Mouse (Mus musculus) midbrain, embryonic 12.5 days (tissue): ENCODE data around the gene Lkaaear1. TPM values are rescaled to one million over a fixed set of nuclear protein-coding genes. Genes with fewer than 3 reads are reported as not detected.

Source experiments
- ATAC-seq: fragments of 200-750 bp; cut with Nextera tagmentation; 2 replicates; pipeline ENCODE4 v1.8.0; 2017; ENCODE audit warnings: low read depth, moderate TSS enrichment, moderate library complexity; ENCODE audit not compliant: low FRiP score
- H3K27ac ChIP-seq: fragments of 300-500 bp; sonication (generic); replicated peaks from 2 replicates; pipeline ENCODE4 v1.5.1; 2016; ENCODE audit warnings: mild to moderate bottlenecking
- H3K27me3 ChIP-seq: fragments of 300-500 bp; sonication (generic); 2 replicates; pipeline ENCODE4 v1.6.1; 2016; ENCODE audit warnings: mild to moderate bottlenecking
- H3K36me3 ChIP-seq: fragments of 300-500 bp; sonication (generic); 2 replicates; pipeline ENCODE4 v1.6.1; 2016
- H3K4me1 ChIP-seq: fragments of 300-500 bp; sonication (generic); 2 replicates; pipeline ENCODE4 v1.6.1; 2016
- H3K4me2 ChIP-seq: fragments of 300-500 bp; sonication (generic); replicated peaks from 2 replicates; pipeline ENCODE4 v1.6.1; 2016; ENCODE audit warnings: mild to moderate bottlenecking, moderate library complexity
- H3K4me3 ChIP-seq: fragments of 300-500 bp; sonication (generic); 2 replicates; pipeline ENCODE4 v1.5.1; 2016; ENCODE audit warnings: mild to moderate bottlenecking
- H3K9ac ChIP-seq: fragments of 300-500 bp; sonication (generic); replicated peaks from 2 replicates; pipeline ENCODE4 v1.6.1; 2016; ENCODE audit warnings: mild to moderate bottlenecking, moderate library complexity
- H3K9me3 ChIP-seq: fragments of 300-500 bp; sonication (generic); 2 replicates; pipeline ENCODE4 v1.6.1; 2016; ENCODE audit warnings: mild to moderate bottlenecking
- WGBS: fragments of 180-500 bp; shearing (Covaris S2); methylation state at CpG from one replicate; pipeline ENCODE4 v1.1.7; 2016; 5-methylcytosine and 5-hydroxymethylcytosine counted together
- polyA plus RNA-seq: library from polyadenylated mRNA; unstranded; fragments of >200 nt; fragmentation: Nextera tagmentation; extraction: Ambion mirVana; gene quantifications from 2 replicates; pipeline ENCODE4 v1.2.1, GENCODE M21; 2016

Lkaaear1 gene
- polyA plus RNA-seq, 1 experiment from 2014 or later: not detected

DNA sequence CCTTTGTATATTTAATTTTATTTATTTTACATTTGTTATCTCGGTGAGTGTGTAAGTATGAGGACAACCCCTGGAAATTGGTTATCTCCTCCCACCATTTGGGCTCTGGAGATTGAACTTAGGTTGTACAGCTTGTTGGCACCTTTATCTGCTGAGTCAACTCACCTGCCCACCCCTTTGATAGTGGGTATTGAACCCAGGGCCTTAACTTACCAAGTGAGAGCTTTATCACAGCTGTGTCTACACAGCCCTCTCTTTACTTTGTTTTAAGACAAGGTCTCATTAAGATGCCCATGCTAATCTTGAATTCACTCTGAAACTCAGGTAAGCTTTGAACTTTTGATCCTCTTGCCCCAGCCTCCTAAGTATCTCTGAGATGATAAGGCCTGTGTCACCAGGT lies 16.3 kb downstream of the Lkaaear1 start:
- Histone ChIP-seq H3K4me1 (peaks cover 16% of the 10 kb centered on the region), H3K9ac (no peak overlapping the region), H3K4me3 (no peak overlapping the region), H3K4me2 (no peak overlapping the region), H3K27ac (no peak overlapping the region), H3K9me3 (no peaks in the 10 kb centered on the region), H3K27me3 (peaks cover 4% of the 10 kb centered on the region; the same call in 1 of the 2 replicates), H3K36me3 (peaks cover 13% of the 10 kb centered on the region)
- no peak for ATAC-seq
- 91% methylated on average over 1 of the region's 1 CpGs for WGBS

DNA sequence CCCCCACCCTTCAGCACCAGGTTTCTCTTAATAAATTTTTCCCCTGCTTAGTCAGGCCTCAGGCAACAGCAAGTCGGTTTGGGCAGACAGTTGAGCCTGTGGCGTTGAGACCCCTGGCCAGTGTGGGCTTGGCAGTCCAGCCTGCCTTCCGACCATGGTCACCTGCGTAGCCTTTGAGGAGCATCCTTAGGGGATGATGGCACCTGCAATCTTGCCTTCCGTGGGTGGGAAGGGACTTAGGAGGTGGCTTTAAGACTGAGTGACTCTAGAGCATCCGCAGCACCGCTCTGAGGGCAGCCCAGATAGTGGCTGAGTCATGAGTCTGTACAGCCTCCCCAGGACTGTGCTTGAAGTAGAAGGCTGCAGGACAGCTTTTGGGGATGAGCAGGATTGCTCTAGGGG lies 17.5 kb downstream of the Lkaaear1 start:
- ATAC-seq: peak; percentile 14; the same call in 1 of the 2 replicates
- 13% methylated on average over 7 of the region's 7 CpGs for WGBS
- Histone ChIP-seq H3K9ac (peak overlapping the region; percentile 83), H3K4me1 (peaks cover 23% of the 10 kb centered on the region), H3K4me2 (peak overlapping the region; percentile 71), H3K27me3 (peaks cover 4% of the 10 kb centered on the region; the same call in 1 of the 2 replicates), H3K4me3 (peak overlapping the region; percentile 67), H3K9me3 (no peaks in the 10 kb centered on the region), H3K36me3 (0 out of 2 replicates have a peak, but pooled peaks cover under 1% of the 10 kb centered on the region), H3K27ac (peak overlapping the region; percentile 42; the same call in 1 of the 2 replicates)

DNA sequence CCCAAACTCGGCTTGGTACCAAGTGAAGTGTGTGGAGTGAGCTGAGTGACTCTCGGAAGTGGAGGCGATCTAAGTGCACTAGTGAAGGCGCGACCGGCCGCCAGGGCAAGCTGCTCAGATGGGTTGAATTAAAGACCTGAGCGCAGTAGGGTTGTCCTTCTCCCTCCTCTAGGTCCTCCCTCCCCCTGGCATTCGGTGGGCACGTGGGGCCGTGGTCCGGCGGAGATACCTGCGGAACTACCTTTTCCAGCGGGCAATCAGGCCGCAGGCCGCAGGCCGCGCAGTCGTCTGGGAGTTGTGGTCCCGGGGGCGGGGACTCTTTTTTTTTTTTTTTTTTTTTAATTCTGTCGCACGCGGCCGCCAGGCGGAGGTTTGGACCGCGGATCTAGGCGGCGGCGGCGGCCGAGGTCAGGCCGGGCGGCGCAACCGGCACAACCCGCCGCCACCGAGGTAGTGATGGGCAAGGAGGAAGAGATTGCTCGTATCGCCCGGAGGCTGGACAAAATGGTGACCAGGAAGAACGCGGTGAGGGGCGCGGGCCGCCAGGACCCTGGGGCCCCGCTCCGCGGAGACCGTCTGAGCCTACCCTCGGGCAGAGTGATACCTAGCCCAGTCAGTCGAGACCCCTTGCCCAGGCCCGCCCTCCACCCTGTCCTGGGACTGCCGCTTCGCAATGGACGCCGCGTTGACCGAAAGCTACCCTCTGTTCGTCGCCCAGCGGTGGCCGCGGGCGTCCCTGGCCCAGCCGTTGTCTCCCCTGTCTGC lies 18.1 kb downstream of the Lkaaear1 start, which contains the start of gene Tcea2:
Gene Tcea2 (plus strand): TSS at position 360 of the 765 bp plus-strand sequence.
- peak within 1 kb of the TSS; percentile 42 for H3K27ac ChIP-seq
- H3K9ac ChIP-seq: peak within 1 kb of the TSS; percentile 83
- ATAC-seq: peak; percentile 68

DNA sequence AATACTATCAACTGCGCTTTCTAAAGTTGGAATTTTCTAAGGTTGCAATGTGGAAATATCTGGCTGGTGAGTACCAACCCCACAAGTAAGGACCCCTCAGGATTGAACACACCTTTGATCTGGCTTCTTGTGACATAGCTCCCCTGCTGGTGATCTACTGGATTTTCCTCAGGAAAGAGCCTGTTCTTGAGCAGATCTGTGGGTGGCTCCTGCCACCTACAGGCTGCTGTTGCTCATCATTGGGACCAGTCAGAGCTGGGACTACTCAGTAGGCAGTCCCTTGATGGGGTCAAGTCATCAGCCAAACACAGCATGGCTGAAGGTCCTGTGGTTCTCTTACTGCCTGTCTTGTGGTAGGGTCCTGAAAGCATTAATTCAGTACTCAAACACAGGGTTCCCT lies 19.5 kb downstream of the Lkaaear1 start:
- no peak overlapping the region for H3K4me2 ChIP-seq
- WGBS: 45% methylated on average over 1 of the region's 1 CpGs
- H3K9ac ChIP-seq: no peak overlapping the region
- peak; percentile 49 for ATAC-seq
- H3K27me3 ChIP-seq: peaks cover 13% of the 10 kb centered on the region
- peaks cover 33% of the 10 kb centered on the region for H3K4me1 ChIP-seq
- H3K27ac ChIP-seq: no peak overlapping the region
- H3K36me3 ChIP-seq: no peaks in the 10 kb centered on the region
- H3K9me3 ChIP-seq: no peaks in the 10 kb centered on the region
- H3K4me3 ChIP-seq: no peak overlapping the region

More for the DNA sequence above, 18.1 kb downstream of the Lkaaear1 start, which contains the start of gene Tcea2:
- Histone ChIP-seq H3K9me3 (no peaks in the 10 kb centered on the region), H3K4me1 (peaks cover 29% of the 10 kb centered on the region), H3K4me2 (peak within 1 kb of the TSS; percentile 71), H3K36me3 (no peaks in the 10 kb centered on the region), H3K27me3 (peaks cover 4% of the 10 kb centered on the region; the same call in 1 of the 2 replicates), H3K4me3 (peak within 1 kb of the TSS; percentile 67)
- under 1% methylated on average over 64 of the region's 69 CpGs for WGBS

DNA sequence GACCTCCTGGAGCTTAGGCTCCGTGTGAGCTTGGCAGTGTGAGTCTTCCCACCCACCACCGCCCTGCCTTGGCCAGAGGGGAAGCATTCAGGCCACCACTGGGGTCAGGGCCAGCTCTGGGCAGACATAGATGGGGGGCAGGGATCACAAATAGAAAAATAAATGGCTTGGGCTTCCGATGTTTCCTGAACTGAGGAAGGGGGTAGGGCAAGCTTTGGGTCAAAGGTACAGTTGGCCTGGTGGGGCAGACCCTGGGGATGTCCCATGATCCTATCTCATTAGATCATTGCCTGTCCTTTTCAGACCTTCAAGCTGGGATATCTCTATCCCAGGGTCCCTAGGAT lies 20.5 kb downstream of the Lkaaear1 start:
- Histone ChIP-seq H3K9ac (no peak overlapping the region), H3K4me1 (peaks cover 35% of the 10 kb centered on the region), H3K27me3 (peaks cover 23% of the 10 kb centered on the region), H3K36me3 (no peaks in the 10 kb centered on the region), H3K27ac (no peak overlapping the region), H3K9me3 (no peaks in the 10 kb centered on the region), H3K4me2 (no peak overlapping the region), H3K4me3 (no peak overlapping the region)
- ATAC-seq: no peak
- WGBS: 63% methylated on average over 3 of the region's 3 CpGs

DNA sequence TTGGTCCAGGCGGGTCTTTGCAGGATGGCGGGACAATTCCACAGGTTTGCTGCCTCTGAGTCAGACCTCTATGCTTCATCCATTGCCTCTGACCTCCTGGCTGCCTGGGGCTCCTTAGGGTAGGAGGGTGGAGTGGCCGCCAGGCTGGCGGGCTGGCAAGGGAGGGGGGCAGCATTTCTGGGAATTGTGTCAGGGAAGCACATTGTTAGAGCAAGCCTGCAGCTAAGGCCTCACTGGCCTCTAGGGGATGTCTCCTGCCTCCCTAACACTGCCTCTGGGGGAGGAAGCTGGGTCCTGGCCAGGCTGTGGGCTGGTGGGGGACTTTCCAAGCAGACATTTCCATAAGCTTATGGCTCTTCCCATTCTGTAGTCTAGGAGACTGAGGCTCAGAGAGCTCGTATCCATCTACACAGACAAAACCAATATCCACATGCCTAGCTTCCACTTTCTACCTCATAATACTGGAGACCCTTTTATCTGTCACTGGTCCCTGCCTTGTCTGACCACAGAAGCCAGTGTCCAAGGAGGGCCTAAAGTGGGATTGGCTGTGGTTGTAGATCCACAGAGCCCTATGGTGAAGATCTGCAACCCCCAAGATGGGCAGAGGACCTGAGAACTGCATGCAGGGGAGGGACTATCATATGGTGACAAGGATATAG lies 21.0 kb downstream of the Lkaaear1 start:
- H3K27ac ChIP-seq: peak overlapping the region; percentile 30; the same call in 1 of the 2 replicates
- H3K9me3 ChIP-seq: no peaks in the 10 kb centered on the region
- H3K9ac ChIP-seq: 0 out of 2 replicates have a peak overlapping the region, but pooled peaks have one; percentile 2
- H3K4me1 ChIP-seq: peaks cover 35% of the 10 kb centered on the region
- no peak for ATAC-seq
- WGBS: 58% methylated on average over 5 of the region's 5 CpGs
- H3K4me2 ChIP-seq: no peak overlapping the region
- no peak overlapping the region for H3K4me3 ChIP-seq
- no peaks in the 10 kb centered on the region for H3K36me3 ChIP-seq
- peaks cover 28% of the 10 kb centered on the region for H3K27me3 ChIP-seq

DNA sequence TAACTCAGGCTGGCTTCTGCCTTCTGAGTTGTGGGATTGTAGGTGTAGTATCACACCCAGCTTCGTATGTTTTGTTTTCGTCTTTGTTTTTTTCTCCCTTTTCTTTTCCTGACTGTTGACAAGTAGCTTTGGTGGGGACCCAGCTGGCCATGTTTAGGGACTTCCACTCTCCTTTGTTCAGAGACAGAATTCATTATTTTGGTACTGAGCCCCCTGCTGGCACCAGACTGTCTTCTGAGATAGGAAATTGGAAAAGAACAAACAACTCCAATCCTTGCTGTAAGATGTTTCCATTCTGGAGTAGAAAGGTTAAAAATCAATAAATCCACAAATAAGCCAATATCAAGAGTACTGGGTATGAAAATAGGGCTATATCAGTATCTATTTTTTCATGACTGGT lies 21.8 kb downstream of the Lkaaear1 start:
- H3K36me3 ChIP-seq: no peaks in the 10 kb centered on the region
- ATAC-seq: no peak
- WGBS: 47% methylated on average over 2 of the region's 2 CpGs
- peaks cover 38% of the 10 kb centered on the region for H3K4me1 ChIP-seq
- no peak overlapping the region for H3K4me3 ChIP-seq
- no peak overlapping the region for H3K9ac ChIP-seq
- peaks cover 36% of the 10 kb centered on the region for H3K27me3 ChIP-seq
- H3K4me2 ChIP-seq: no peak overlapping the region
- H3K9me3 ChIP-seq: no peaks in the 10 kb centered on the region
- 0 out of 2 replicates have a peak overlapping the region, but pooled peaks have one; percentile 27 for H3K27ac ChIP-seq

DNA sequence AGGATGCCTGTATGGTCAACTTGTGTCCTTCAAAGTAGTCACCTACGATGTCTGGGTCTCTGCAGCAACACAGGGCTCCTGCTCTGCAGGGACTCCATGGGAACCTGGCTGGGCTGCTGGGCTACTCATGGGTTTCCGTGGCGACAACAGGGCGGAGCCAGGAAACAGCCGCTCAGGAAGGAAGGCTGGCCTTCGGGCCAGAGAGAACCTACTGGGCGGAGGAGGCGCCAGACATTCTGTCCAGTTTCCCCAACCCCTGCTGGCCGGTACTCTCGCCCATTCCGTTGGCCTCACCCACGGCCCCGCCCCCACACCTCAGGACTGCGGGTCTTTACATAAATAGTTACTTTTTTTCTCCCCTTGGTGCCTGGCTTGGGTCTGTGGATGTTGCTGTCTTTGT lies 22.8 kb downstream of the Lkaaear1 start:
- H3K9ac ChIP-seq: no peak overlapping the region
- peaks cover 42% of the 10 kb centered on the region for H3K27me3 ChIP-seq
- H3K4me1 ChIP-seq: peaks cover 40% of the 10 kb centered on the region
- ATAC-seq: peak; percentile 12; the same call in 1 of the 2 replicates
- H3K9me3 ChIP-seq: no peaks in the 10 kb centered on the region
- H3K27ac ChIP-seq: 0 out of 2 replicates have a peak overlapping the region, but pooled peaks have one; percentile 27
- H3K4me3 ChIP-seq: no peak overlapping the region
- no peaks in the 10 kb centered on the region for H3K36me3 ChIP-seq
- peak overlapping the region; percentile 38 for H3K4me2 ChIP-seq
- WGBS: 4% methylated on average over 14 of the region's 14 CpGs

DNA sequence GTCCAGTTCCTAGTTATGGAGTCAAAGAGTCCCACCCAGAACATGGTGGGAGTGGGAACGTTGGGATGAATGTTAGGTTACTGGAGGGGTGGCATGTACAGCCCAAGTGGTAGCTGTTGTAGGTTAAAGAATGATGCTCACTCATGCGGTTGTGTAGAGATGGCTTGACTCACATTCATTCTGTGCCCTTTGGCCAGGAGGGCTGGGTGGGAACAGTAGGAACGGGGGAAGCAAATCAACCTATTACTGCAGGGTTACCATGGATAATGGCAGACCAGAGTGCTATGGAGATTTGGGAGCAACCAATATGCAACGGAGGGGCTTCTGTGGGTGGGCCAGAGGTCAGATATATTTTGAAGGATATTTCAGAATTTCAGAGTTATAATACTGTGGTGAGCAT lies 23.3 kb downstream of the Lkaaear1 start:
- Histone ChIP-seq H3K36me3 (no peaks in the 10 kb centered on the region), H3K4me3 (no peak overlapping the region), H3K9ac (no peak overlapping the region), H3K4me2 (no peak overlapping the region), H3K9me3 (no peaks in the 10 kb centered on the region), H3K27ac (no peak overlapping the region), H3K4me1 (peaks cover 43% of the 10 kb centered on the region), H3K27me3 (peaks cover 47% of the 10 kb centered on the region)
- 75% methylated on average over 4 of the region's 4 CpGs for WGBS
- no peak for ATAC-seq

DNA sequence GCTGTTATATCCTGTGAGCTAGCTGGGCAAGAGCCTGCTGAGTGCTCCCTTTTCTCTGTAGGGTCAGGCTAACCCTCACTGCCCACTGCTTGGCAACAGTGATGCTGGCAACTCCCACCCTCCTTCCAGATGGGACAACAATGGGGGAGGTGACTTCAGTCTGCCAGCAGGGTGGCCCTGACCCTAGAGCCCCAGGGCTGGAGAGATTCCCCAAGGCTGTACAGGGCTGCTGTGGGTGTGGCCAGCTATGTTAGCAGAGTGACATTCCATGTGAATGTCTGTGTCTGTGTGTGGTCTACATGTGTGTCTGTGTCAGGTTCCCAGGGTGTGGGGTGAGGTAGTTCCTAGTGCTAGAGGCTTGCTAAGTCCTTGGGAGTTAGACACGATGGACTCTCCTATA lies 24.7 kb downstream of the Lkaaear1 start:
- Histone ChIP-seq H3K9ac (no peak overlapping the region), H3K4me3 (no peak overlapping the region), H3K36me3 (no peaks in the 10 kb centered on the region), H3K4me2 (no peak overlapping the region), H3K4me1 (peaks cover 37% of the 10 kb centered on the region), H3K27ac (no peak overlapping the region), H3K9me3 (no peaks in the 10 kb centered on the region), H3K27me3 (peaks cover 62% of the 10 kb centered on the region)
- no peak for ATAC-seq
- 38% methylated on average over 1 of the region's 1 CpGs for WGBS

DNA sequence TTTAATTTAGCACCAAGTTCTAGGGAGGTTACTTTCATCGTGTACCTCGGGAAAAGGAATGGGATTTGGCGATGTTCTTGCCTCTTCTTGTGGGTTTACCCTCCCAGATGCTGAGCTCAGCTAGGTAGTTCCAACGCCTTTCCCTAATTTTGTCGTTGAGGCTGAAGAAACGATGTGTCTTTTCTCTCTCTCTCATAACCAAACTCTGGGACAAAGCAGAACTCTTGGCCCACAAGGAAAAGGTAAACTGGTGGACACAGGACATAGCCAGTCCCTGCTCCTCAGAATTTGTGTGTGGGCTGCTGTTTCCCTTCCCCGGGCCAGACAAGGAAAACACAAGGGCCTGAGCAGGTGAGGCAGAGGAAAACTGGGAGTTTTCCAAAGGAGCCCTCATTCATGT lies 26.3 kb downstream of the Lkaaear1 start:
- WGBS: 23% methylated on average over 7 of the region's 7 CpGs
- Histone ChIP-seq H3K4me1 (peaks cover 37% of the 10 kb centered on the region), H3K27ac (no peak overlapping the region), H3K4me2 (no peak overlapping the region), H3K4me3 (no peak overlapping the region), H3K27me3 (peaks cover 70% of the 10 kb centered on the region), H3K9ac (no peak overlapping the region), H3K9me3 (no peaks in the 10 kb centered on the region), H3K36me3 (no peaks in the 10 kb centered on the region)
- no peak for ATAC-seq

DNA sequence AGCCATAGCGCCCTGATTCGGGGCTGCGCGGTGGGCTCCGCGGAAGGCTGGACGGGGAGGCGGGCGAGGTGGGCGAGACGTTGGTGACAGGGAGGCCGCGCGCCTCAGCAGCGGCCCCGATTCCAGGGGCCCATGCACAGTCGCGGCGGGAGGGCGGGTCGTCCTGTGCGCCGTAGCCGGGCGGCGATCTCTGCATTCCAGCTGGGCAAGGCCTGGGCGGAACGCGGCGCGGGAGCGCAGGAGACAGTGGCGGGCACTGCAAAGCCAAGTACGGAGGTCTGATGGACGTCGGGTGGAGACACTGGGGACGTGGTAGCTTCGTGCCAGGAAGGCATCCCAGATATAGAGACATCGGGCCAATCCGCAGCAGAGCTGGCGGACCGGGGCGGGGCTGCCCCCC lies 26.9 kb downstream of the Lkaaear1 start, which contains the start of gene Sox18:
Gene Sox18 (minus strand): TSS at position 315 of the 400 bp plus-strand sequence.
- WGBS: under 1% methylated on average over 43 of the region's 43 CpGs
- Histone ChIP-seq H3K4me2 (peak within 1 kb of the TSS; percentile 51), H3K4me3 (peak within 1 kb of the TSS; percentile 40), H3K27me3 (peaks cover 70% of the 10 kb centered on the region), H3K9ac (peak within 1 kb of the TSS; percentile 25; the same call in 1 of the 2 replicates), H3K4me1 (peaks cover 35% of the 10 kb centered on the region), H3K9me3 (no peaks in the 10 kb centered on the region), H3K27ac (no peak within 1 kb of the TSS), H3K36me3 (no peaks in the 10 kb centered on the region)
- no peak for ATAC-seq
